Mouse (Mus musculus) myocyte (in vitro differentiated cells): Measurements from ENCODE around the gene Ccdc154. TPM values are rescaled to one million over a fixed set of nuclear protein-coding genes. Genes with fewer than 3 reads are reported as not detected.

Experiments used
- H3K27me3 ChIP-seq: one replicate; pipeline ENCODE4 v1.6.1; 2011; ENCODE audit not compliant: control insufficient read depth, insufficient read depth, insufficient read length
- H3K36me3 ChIP-seq: one replicate; pipeline ENCODE4 v1.6.1; 2011; ENCODE audit not compliant: control insufficient read depth, insufficient read depth
- H3K4me2 ChIP-seq: one replicate; pipeline ENCODE4 v1.6.1; 2011; ENCODE audit warnings: low read depth, control low read depth
- H3K4me3 ChIP-seq: one replicate; pipeline ENCODE4 v1.5.1; 2011; ENCODE audit warnings: mild to moderate bottlenecking, control low read depth, moderate library complexity
- H3K79me2 ChIP-seq: one replicate; pipeline ENCODE4 v1.6.1; 2011; ENCODE audit not compliant: control insufficient read depth, insufficient read depth
- H3ac ChIP-seq: one replicate; pipeline ENCODE4 v1.6.1; 2011; ENCODE audit not compliant: control insufficient read depth, insufficient read length
- CEBPB ChIP-seq: IDR thresholded peaks from 2 replicates; pipeline ENCODE4 v1.6.1; 2011; ENCODE audit warnings: mild to moderate bottlenecking, moderate library complexity; ENCODE audit not compliant: poor library complexity, insufficient read depth, severe bottlenecking
- E2F4 ChIP-seq: IDR thresholded peaks from one replicate; pipeline ENCODE4 v1.6.1; 2011; ENCODE audit warnings: mild to moderate bottlenecking, control low read depth, moderate library complexity; ENCODE audit not compliant: insufficient read depth
- MAX ChIP-seq: IDR thresholded peaks from one replicate; pipeline ENCODE4 v1.6.1; 2011; ENCODE audit warnings: low read depth, mild to moderate bottlenecking, control low read depth
- MYOD1 ChIP-seq, 3 experiments: IDR thresholded peaks; one replicate each; pipeline ENCODE4 v1.6.1; 2011; ENCODE audit warnings: control low read depth in 2 of 3, low read depth in 2 of 3, mild to moderate bottlenecking in 2 of 3, moderate library complexity in 1 of 3; ENCODE audit not compliant: insufficient read length in 2 of 3, control insufficient read depth in 1 of 3
- MYOG ChIP-seq, 3 experiments: IDR thresholded peaks; one replicate each; pipeline ENCODE4 v1.6.1; 2011; ENCODE audit warnings: control low read depth in 2 of 3, low read depth in 2 of 3, mild to moderate bottlenecking in 2 of 3; ENCODE audit not compliant: insufficient read length in 2 of 3, control insufficient read depth in 1 of 3, insufficient read depth in 1 of 3
- POLR2A ChIP-seq: IDR thresholded peaks from one replicate; pipeline ENCODE4 v1.6.1; 2011; ENCODE audit warnings: low read depth, mild to moderate bottlenecking, control low read depth, moderate library complexity; ENCODE audit not compliant: insufficient read length
- POLR2AphosphoS2 ChIP-seq: IDR thresholded peaks from one replicate; pipeline ENCODE4 v1.6.1; 2011; ENCODE audit warnings: low read depth, control low read depth; ENCODE audit not compliant: insufficient read length
- REST ChIP-seq: IDR thresholded peaks from one replicate; pipeline ENCODE4 v1.6.1; 2011; ENCODE audit warnings: mild to moderate bottlenecking, control low read depth, moderate library complexity; ENCODE audit not compliant: insufficient read depth, insufficient read length
- SRF ChIP-seq: IDR thresholded peaks from one replicate; pipeline ENCODE4 v1.6.1; 2011; ENCODE audit warnings: low read depth; ENCODE audit not compliant: control insufficient read depth, insufficient read length
- TCF12 ChIP-seq: IDR thresholded peaks from one replicate; pipeline ENCODE4 v1.6.1; 2011; ENCODE audit warnings: mild to moderate bottlenecking, control low read depth; ENCODE audit not compliant: poor library complexity, insufficient read depth, severe bottlenecking
- TCF3 ChIP-seq: IDR thresholded peaks from one replicate; pipeline ENCODE4 v1.6.1; 2011; ENCODE audit warnings: low read depth, control low read depth; ENCODE audit not compliant: insufficient read length
- USF1 ChIP-seq: IDR thresholded peaks from one replicate; pipeline ENCODE4 v1.6.1; 2011; ENCODE audit warnings: low read depth, mild to moderate bottlenecking, control low read depth, moderate library complexity
- polyA plus RNA-seq: library from polyadenylated mRNA; unstranded; fragments of >200 nt; fragmentation: generic; extraction: Trizol; gene quantifications from one replicate; pipeline ENCODE4 v1.2.1, GENCODE M21; 2012; ENCODE audit warnings: missing spikeins

Gene Ccdc154
- polyA plus RNA-seq, 1 experiment = not detected

- peaks cover 4% of the 10 kb centered on the region for H3K27me3 ChIP-seq
- H3ac ChIP-seq = peak within 1 kb of the TSS; percentile 80
- H3K36me3 ChIP-seq = no peaks in the 10 kb centered on the region
- peaks cover 18% of the 10 kb centered on the region for H3K79me2 ChIP-seq
- peak in 1 of 3 experiments; percentile 21 for TF ChIP-seq MYOD1 (IDR thresholded peaks at IDR 0.05; ENCODE audit: control insufficient read depth in 1 of 3, insufficient read length in 2 of 3, low read depth in 2 of 3)
- no peak for TF ChIP-seq CEBPB
- no peak for TF ChIP-seq TCF12
- no peak for TF ChIP-seq E2F4
- peak; percentile 91 for TF ChIP-seq POLR2A
- TF ChIP-seq REST = peak; percentile 14
- peak in 1 of 3 experiments; percentile 19 for TF ChIP-seq MYOG (IDR thresholded peaks at IDR 0.05; ENCODE audit: control insufficient read depth in 1 of 3, insufficient read depth in 1 of 3, insufficient read length in 2 of 3, low read depth in 2 of 3)
- peak; percentile 94 for TF ChIP-seq SRF
- no peak for TF ChIP-seq TCF3
- TF ChIP-seq USF1 = no peak
- peak; percentile 97 for TF ChIP-seq POLR2AphosphoS2
- peak; percentile 96 for TF ChIP-seq MAX
- H3K4me3 ChIP-seq = peak within 1 kb of the TSS; percentile 92
- peak within 1 kb of the TSS; percentile 98 for H3K4me2 ChIP-seq
These were observed 21.9 kb downstream of the Ccdc154 start, which contains the start of gene BC003965 for GRCm38 (mm10) chr17:25184129-25184691. TSS of gene BC003965 (plus strand) at chr17:25184554.

GRCm38 (mm10) chr17:25184961-25185360, 22.7 kb downstream of the Ccdc154 start:
- peak overlapping the region; percentile 98 for H3K4me2 ChIP-seq
- peaks cover 25% of the 10 kb centered on the region for H3K79me2 ChIP-seq
- peaks cover 4% of the 10 kb centered on the region for H3K27me3 ChIP-seq
- TF ChIP-seq MYOD1 (IDR thresholded peaks at IDR 0.05; ENCODE audit: control insufficient read depth in 1 of 3, insufficient read length in 2 of 3, low read depth in 2 of 3) (no peak), POLR2A (no peak), SRF (no peak), REST (no peak), MYOG (IDR thresholded peaks at IDR 0.05; ENCODE audit: control insufficient read depth in 1 of 3, insufficient read depth in 1 of 3, insufficient read length in 2 of 3, low read depth in 2 of 3) (no peak), MAX (no peak), TCF12 (no peak), POLR2AphosphoS2 (no peak), USF1 (no peak), TCF3 (no peak), CEBPB (no peak), E2F4 (no peak)
- no peaks in the 10 kb centered on the region for H3K36me3 ChIP-seq
- H3K4me3 ChIP-seq = peak overlapping the region; percentile 92
- peak overlapping the region; percentile 80 for H3ac ChIP-seq

GRCm38 (mm10) chr17:25187784-25188149, 25.5 kb downstream of the Ccdc154 start:
- H3K4me3 ChIP-seq = peak overlapping the region; percentile 65
- H3K27me3 ChIP-seq = no peaks in the 10 kb centered on the region
- TF ChIP-seq POLR2AphosphoS2 = no peak
- no peak for TF ChIP-seq USF1
- no peak for TF ChIP-seq CEBPB
- peaks cover 8% of the 10 kb centered on the region for H3K36me3 ChIP-seq
- peak overlapping the region; percentile 63 for H3ac ChIP-seq
- H3K4me2 ChIP-seq = peak overlapping the region; percentile 75
- peaks cover 35% of the 10 kb centered on the region for H3K79me2 ChIP-seq

- Histone ChIP-seq H3ac (peak within 1 kb of the TSS; percentile 63), H3K36me3 (peaks cover 8% of the 10 kb centered on the region), H3K79me2 (peaks cover 35% of the 10 kb centered on the region), H3K4me2 (peak within 1 kb of the TSS; percentile 91), H3K27me3 (no peaks in the 10 kb centered on the region), H3K4me3 (peak within 1 kb of the TSS; percentile 65)
- peak; percentile 92 for TF ChIP-seq POLR2A
- TF ChIP-seq MYOD1 (IDR thresholded peaks at IDR 0.05; ENCODE audit: control insufficient read depth in 1 of 3, insufficient read length in 2 of 3, low read depth in 2 of 3) = peak in 1 of 3 experiments; percentile 39
- no peak for TF ChIP-seq E2F4
- peak; percentile 87 for TF ChIP-seq POLR2AphosphoS2
These were observed 26.1 kb downstream of the Ccdc154 start, which contains the start of gene Unkl for GRCm38 (mm10) chr17:25188150-25189031. TSS of gene Unkl (plus strand) at chr17:25188397.
